Mouse (Mus musculus): ENCODE results near the gene Clip4. TPM values are rescaled to one million over a fixed set of nuclear protein-coding genes. Genes with fewer than 3 reads are reported as not detected.

The Clip4 gene
- polyA plus RNA-seq, 1 experiment from 2014 or later, result 6.0 TPM

- WGBS, result 1% methylated on average over 29 of the region's 59 CpGs
- H3K9me3 ChIP-seq (ENCODE audit: control insufficient read depth, low read length), result no peaks in the 10 kb centered on the region
- H3K27me3 ChIP-seq (ENCODE audit: control insufficient read depth, insufficient read depth, low read depth, low read length), result peaks cover 13% of the 10 kb centered on the region
- H3K9ac ChIP-seq (ENCODE audit: low read length), result peak overlapping the region; percentile 70
- H3K36me3 ChIP-seq (ENCODE audit: control insufficient read depth, insufficient read depth, low read length), result no peaks in the 10 kb centered on the region
- peak overlapping the region; percentile 58 for H3K4me3 ChIP-seq (ENCODE audit: low read length)
- ATAC-seq (ENCODE audit: low read depth), result peak; percentile 47
- no peak overlapping the region for H3K27ac ChIP-seq (ENCODE audit: low read length)
- H3K4me1 ChIP-seq (replicated peaks; ENCODE audit: control insufficient read depth, insufficient read depth, low read length), result no peaks in the 10 kb centered on the region
- H3K4me2 ChIP-seq (ENCODE audit: low read depth, low read length), result peak overlapping the region; percentile 77
These were observed 14.6 kb downstream of the Clip4 start for GRCm38 (mm10) chr17:71782699-71783365.

DNA sequence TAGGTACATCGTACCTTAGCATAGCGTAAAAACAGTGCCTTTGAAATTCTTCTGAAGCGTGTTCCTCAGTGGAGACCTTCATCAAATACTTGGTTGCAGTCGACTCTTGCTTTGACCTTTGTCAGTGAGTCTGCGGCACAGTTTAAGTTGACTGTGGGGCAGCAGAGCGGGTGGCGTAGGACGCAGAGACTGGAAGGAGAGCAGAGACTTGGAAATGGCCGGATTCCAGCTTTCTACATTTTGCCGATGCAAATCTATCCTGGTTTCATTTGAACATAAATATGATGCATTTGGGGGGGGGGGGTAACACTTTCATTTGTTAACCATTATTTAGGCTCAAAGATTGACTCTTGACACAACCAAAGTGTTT, 15.1 kb downstream of the Clip4 start:
- WGBS, result 7% methylated on average over 10 of the region's 10 CpGs
- Histone ChIP-seq H3K4me3 (ENCODE audit: low read length) (peak overlapping the region; percentile 58), H3K9me3 (ENCODE audit: control insufficient read depth, low read length) (no peaks in the 10 kb centered on the region), H3K4me2 (ENCODE audit: low read depth, low read length) (peak overlapping the region; percentile 77), H3K27ac (ENCODE audit: low read length) (no peak overlapping the region), H3K27me3 (ENCODE audit: control insufficient read depth, insufficient read depth, low read depth, low read length) (peaks cover 13% of the 10 kb centered on the region), H3K9ac (ENCODE audit: low read length) (peak overlapping the region; percentile 11; the same call in 1 of the 2 replicates), H3K36me3 (ENCODE audit: control insufficient read depth, insufficient read depth, low read length) (no peaks in the 10 kb centered on the region), H3K4me1 (replicated peaks; ENCODE audit: control insufficient read depth, insufficient read depth, low read length) (no peaks in the 10 kb centered on the region)
- ATAC-seq (ENCODE audit: low read depth), result no peak

DNA sequence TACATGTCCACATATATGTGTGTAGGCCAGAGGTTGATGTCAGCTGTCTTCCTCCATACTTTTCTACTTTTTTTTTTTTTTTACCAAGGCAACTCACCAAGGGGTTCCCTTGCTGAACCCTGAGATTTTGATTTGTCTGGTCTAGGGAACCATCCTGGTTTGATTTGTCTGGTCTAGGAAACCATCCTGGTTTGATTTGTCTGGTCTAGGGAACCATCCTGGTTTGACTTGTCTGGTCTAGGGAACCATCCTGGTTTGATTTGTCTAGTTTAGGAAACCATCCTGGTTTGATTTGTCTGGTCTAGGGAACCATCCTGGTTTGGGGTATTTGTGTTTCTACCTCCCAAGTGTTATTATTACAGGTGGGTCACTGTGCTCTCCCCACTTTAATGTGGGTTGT, 18.2 kb downstream of the Clip4 start:
- Histone ChIP-seq H3K4me3 (ENCODE audit: low read length) (no peak overlapping the region), H3K4me1 (replicated peaks; ENCODE audit: control insufficient read depth, insufficient read depth, low read length) (no peaks in the 10 kb centered on the region), H3K4me2 (ENCODE audit: low read depth, low read length) (no peak overlapping the region), H3K27ac (ENCODE audit: low read length) (no peak overlapping the region), H3K27me3 (ENCODE audit: control insufficient read depth, insufficient read depth, low read depth, low read length) (peaks cover 13% of the 10 kb centered on the region), H3K9ac (ENCODE audit: low read length) (no peak overlapping the region), H3K36me3 (ENCODE audit: control insufficient read depth, insufficient read depth, low read length) (no peaks in the 10 kb centered on the region), H3K9me3 (ENCODE audit: control insufficient read depth, low read length) (no peaks in the 10 kb centered on the region)
- ATAC-seq (ENCODE audit: low read depth), result no peak

- Histone ChIP-seq H3K36me3 (ENCODE audit: control insufficient read depth, insufficient read depth, low read length) (no peaks in the 10 kb centered on the region), H3K4me2 (ENCODE audit: low read depth, low read length) (no peak overlapping the region), H3K4me1 (replicated peaks; ENCODE audit: control insufficient read depth, insufficient read depth, low read length) (no peaks in the 10 kb centered on the region), H3K27ac (ENCODE audit: low read length) (no peak overlapping the region), H3K4me3 (ENCODE audit: low read length) (no peak overlapping the region), H3K27me3 (ENCODE audit: control insufficient read depth, insufficient read depth, low read depth, low read length) (no peaks in the 10 kb centered on the region), H3K9ac (ENCODE audit: low read length) (no peak overlapping the region), H3K9me3 (ENCODE audit: control insufficient read depth, low read length) (no peaks in the 10 kb centered on the region)
- WGBS, result 84% methylated on average over 4 of the region's 4 CpGs
- ATAC-seq (ENCODE audit: low read depth), result no peak
These were observed 22.8 kb downstream of the Clip4 start for GRCm38 (mm10) chr17:71791109-71791508.

GRCm38 (mm10) chr17:71791622-71792021, 23.3 kb downstream of the Clip4 start:
- Histone ChIP-seq H3K27me3 (ENCODE audit: control insufficient read depth, insufficient read depth, low read depth, low read length) (no peaks in the 10 kb centered on the region), H3K4me3 (ENCODE audit: low read length) (no peak overlapping the region), H3K9me3 (ENCODE audit: control insufficient read depth, low read length) (no peaks in the 10 kb centered on the region), H3K4me2 (ENCODE audit: low read depth, low read length) (no peak overlapping the region), H3K4me1 (replicated peaks; ENCODE audit: control insufficient read depth, insufficient read depth, low read length) (no peaks in the 10 kb centered on the region), H3K9ac (ENCODE audit: low read length) (no peak overlapping the region), H3K27ac (ENCODE audit: low read length) (no peak overlapping the region), H3K36me3 (ENCODE audit: control insufficient read depth, insufficient read depth, low read length) (no peaks in the 10 kb centered on the region)
- 68% methylated on average over 4 of the region's 4 CpGs for WGBS
- ATAC-seq (ENCODE audit: low read depth), result no peak

DNA sequence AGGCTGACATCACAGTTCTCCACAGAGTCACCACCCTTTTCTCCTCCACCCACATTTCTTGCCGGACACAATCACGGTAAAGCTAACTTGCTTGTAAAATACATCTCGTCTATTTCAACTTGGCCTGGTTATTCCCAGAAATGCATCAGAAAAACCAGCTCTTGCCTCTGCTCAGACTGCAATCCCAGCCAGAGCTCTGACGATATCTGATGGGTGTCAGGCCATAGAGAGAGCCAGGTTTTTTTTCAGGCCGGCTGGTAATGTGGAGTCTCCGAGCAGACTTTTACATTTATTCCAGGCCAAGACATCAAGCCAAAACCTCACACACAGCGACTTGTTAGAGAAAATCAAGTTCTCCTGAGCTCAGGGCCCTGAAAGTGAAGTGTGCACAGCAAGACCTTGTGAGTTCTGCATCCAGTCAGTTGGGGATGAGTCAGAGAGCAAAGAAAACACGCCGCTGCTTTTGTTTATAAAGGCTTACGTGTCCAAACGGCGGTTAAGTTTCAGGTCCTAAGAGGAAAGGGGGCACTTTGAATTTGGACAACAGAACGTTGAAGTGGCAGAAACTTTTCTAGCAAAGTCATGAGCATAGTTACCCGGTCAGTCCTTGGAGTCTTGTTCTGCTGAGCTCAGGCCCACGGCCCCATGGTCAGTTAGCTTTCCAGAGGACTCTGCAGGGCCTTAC, 27.4 kb downstream of the Clip4 start:
- H3K36me3 ChIP-seq (ENCODE audit: control insufficient read depth, insufficient read depth, low read length), result no peaks in the 10 kb centered on the region
- no peaks in the 10 kb centered on the region for H3K27me3 ChIP-seq (ENCODE audit: control insufficient read depth, insufficient read depth, low read depth, low read length)
- H3K4me3 ChIP-seq (ENCODE audit: low read length), result no peak overlapping the region
- H3K9me3 ChIP-seq (ENCODE audit: control insufficient read depth, low read length), result no peaks in the 10 kb centered on the region
- 0 out of 2 replicates have a peak, but pooled peaks have one; percentile 31 for ATAC-seq (ENCODE audit: low read depth)
- H3K4me2 ChIP-seq (ENCODE audit: low read depth, low read length), result no peak overlapping the region
- H3K4me1 ChIP-seq (replicated peaks; ENCODE audit: control insufficient read depth, insufficient read depth, low read length), result no peaks in the 10 kb centered on the region
- no peak overlapping the region for H3K9ac ChIP-seq (ENCODE audit: low read length)
- WGBS, result 59% methylated on average over 15 of the region's 15 CpGs
- no peak overlapping the region for H3K27ac ChIP-seq (ENCODE audit: low read length)

GRCm38 (mm10) chr17:71803456-71803855, 35.2 kb downstream of the Clip4 start:
- WGBS, result 85% methylated on average over 6 of the region's 6 CpGs
- no peak for ATAC-seq (ENCODE audit: low read depth)
- H3K27ac ChIP-seq (ENCODE audit: low read length), result no peak overlapping the region

DNA sequence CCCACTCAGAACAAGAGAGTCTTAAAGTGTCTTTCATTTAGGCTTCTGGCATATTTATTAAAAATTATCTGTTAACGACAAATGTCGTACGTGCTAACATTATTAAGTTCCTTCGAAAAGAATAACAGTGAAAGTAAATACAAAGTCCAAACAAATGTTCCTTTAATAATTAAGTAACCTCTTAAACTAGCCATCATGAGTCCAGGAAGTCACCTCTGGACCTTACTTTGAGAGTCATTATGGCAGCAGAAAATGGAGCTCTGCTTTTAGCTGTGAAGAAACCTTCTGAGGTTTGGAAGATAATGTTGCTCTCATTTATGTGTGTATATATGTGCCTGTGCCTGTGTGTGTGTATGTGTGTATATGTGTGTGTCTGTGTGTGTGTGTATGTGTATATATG, 35.6 kb downstream of the Clip4 start:
- H3K27ac ChIP-seq (ENCODE audit: low read length), result no peak overlapping the region
- 77% methylated on average over 4 of the region's 4 CpGs for WGBS
- H3K9ac ChIP-seq (ENCODE audit: low read length), result no peak overlapping the region
- no peak for ATAC-seq (ENCODE audit: low read depth)
- no peaks in the 10 kb centered on the region for H3K4me1 ChIP-seq (replicated peaks; ENCODE audit: control insufficient read depth, insufficient read depth, low read length)
- no peak overlapping the region for H3K4me3 ChIP-seq (ENCODE audit: low read length)
- H3K27me3 ChIP-seq (ENCODE audit: control insufficient read depth, insufficient read depth, low read depth, low read length), result no peaks in the 10 kb centered on the region
- H3K4me2 ChIP-seq (ENCODE audit: low read depth, low read length), result no peak overlapping the region
- H3K36me3 ChIP-seq (ENCODE audit: control insufficient read depth, insufficient read depth, low read length), result no peaks in the 10 kb centered on the region
- H3K9me3 ChIP-seq (ENCODE audit: control insufficient read depth, low read length), result no peaks in the 10 kb centered on the region; the same call in 1 of the 2 replicates

More at GRCm38 (mm10) chr17:71803456-71803855, 35.2 kb downstream of the Clip4 start:
- no peak overlapping the region for H3K4me2 ChIP-seq (ENCODE audit: low read depth, low read length)
- H3K4me3 ChIP-seq (ENCODE audit: low read length), result no peak overlapping the region
- H3K27me3 ChIP-seq (ENCODE audit: control insufficient read depth, insufficient read depth, low read depth, low read length), result no peaks in the 10 kb centered on the region
- no peaks in the 10 kb centered on the region for H3K4me1 ChIP-seq (replicated peaks; ENCODE audit: control insufficient read depth, insufficient read depth, low read length)
- H3K9me3 ChIP-seq (ENCODE audit: control insufficient read depth, low read length), result no peaks in the 10 kb centered on the region; the same call in 1 of the 2 replicates
- H3K36me3 ChIP-seq (ENCODE audit: control insufficient read depth, insufficient read depth, low read length), result no peaks in the 10 kb centered on the region
- H3K9ac ChIP-seq (ENCODE audit: low read length), result no peak overlapping the region

DNA sequence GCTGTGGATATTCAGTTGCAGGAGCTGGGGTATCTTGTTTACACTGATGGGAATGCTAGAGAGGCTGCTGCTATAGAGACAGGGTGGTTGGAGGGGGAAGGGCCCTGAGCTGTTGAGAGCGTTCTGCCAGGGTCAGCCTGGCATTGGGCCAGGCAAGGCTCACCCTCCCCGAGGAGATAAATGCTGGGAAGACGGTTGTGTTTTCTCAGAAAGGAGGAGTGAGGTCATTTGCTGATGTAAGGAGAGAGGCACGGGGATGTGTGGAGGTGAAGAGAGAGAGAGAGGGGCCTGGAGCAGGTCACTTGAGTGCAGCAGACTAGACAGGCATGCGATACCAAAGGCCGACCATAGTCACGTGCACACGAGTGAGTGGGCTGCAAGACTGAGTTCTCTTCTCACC, 42.8 kb downstream of the Clip4 start:
- H3K9ac ChIP-seq (ENCODE audit: low read length), result no peak overlapping the region
- H3K27me3 ChIP-seq (ENCODE audit: control insufficient read depth, insufficient read depth, low read depth, low read length), result no peaks in the 10 kb centered on the region
- ATAC-seq (ENCODE audit: low read depth), result peak; percentile 31; the same call in 1 of the 2 replicates
- H3K4me1 ChIP-seq (replicated peaks; ENCODE audit: control insufficient read depth, insufficient read depth, low read length), result no peaks in the 10 kb centered on the region
- 21% methylated on average over 8 of the region's 8 CpGs for WGBS
- H3K4me2 ChIP-seq (ENCODE audit: low read depth, low read length), result no peak overlapping the region
- H3K36me3 ChIP-seq (ENCODE audit: control insufficient read depth, insufficient read depth, low read length), result no peaks in the 10 kb centered on the region
- no peak overlapping the region for H3K4me3 ChIP-seq (ENCODE audit: low read length)
- H3K9me3 ChIP-seq (ENCODE audit: control insufficient read depth, low read length), result no peaks in the 10 kb centered on the region
- no peak overlapping the region for H3K27ac ChIP-seq (ENCODE audit: low read length)

Measured in lung, embryonic 16.5 days (tissue).